Mouse (Mus musculus): Measurements from ENCODE around the gene Yipf1.
"Not testable (repeated sequence)": the region's sequence is repeated elsewhere in the genome, so short reads cannot be mapped to it uniquely, and the experiment has no call there.

- not testable (repeated sequence) for TF ChIP-seq CTCF (IDR thresholded peaks at IDR 0.05; ENCODE audit: control insufficient read depth, insufficient read depth, low read length); POLR2A (IDR thresholded peaks at IDR 0.05; ENCODE audit: borderline replicate concordance, control insufficient read depth, low read depth, low read length)
These were observed 43.0 kb downstream of the Yipf1 start for GRCm38 (mm10) chr4:107357172-107357571.
